Mouse (Mus musculus) layer of hippocampus, adult 9-11 months (tissue): Measurements from ENCODE around the gene C1qtnf4.

Source experiments
- DNase-seq: peaks from one replicate; pipeline ENCODE4 v3.0.0; 2022

C1qtnf4 gene

GRCm38 (mm10) chr2:90885218-90886041 is at the start of gene C1qtnf4:
TSS of gene C1qtnf4 (plus strand) at chr2:90885860.
- no peak for DNase-seq

- DNase-seq, result no peak
These were observed 47.0 kb upstream of the C1qtnf4 start for GRCm38 (mm10) chr2:90838621-90839020.

- DNase-seq, result peak; percentile 76
These were observed 42.0 kb upstream of the C1qtnf4 start for GRCm38 (mm10) chr2:90843666-90844065.

GRCm38 (mm10) chr2:90844262-90844661 is 41.4 kb upstream of the C1qtnf4 start:
- DNase-seq, result no peak

GRCm38 (mm10) chr2:90845234-90845633 is 40.4 kb upstream of the C1qtnf4 start:
- no peak for DNase-seq

GRCm38 (mm10) chr2:90846171-90846570 is 39.5 kb upstream of the C1qtnf4 start:
- no peak for DNase-seq

- no peak for DNase-seq
These were observed 39.1 kb upstream of the C1qtnf4 start for GRCm38 (mm10) chr2:90846597-90846954.

GRCm38 (mm10) chr2:90846955-90847680 is 38.5 kb upstream of the C1qtnf4 start, which contains the start of gene Mtch2:
TSS of gene Mtch2 (plus strand) at chr2:90847155.
- peak; percentile 98 for DNase-seq

GRCm38 (mm10) chr2:90847681-90848050 is 38.0 kb upstream of the C1qtnf4 start:
- DNase-seq, result no peak

GRCm38 (mm10) chr2:90848331-90848730 is 37.3 kb upstream of the C1qtnf4 start:
- DNase-seq, result no peak

GRCm38 (mm10) chr2:90850401-90850800 is 35.3 kb upstream of the C1qtnf4 start:
- DNase-seq, result no peak

- no peak for DNase-seq
These were observed 24.2 kb upstream of the C1qtnf4 start for GRCm38 (mm10) chr2:90861486-90861885.

- no peak for DNase-seq
These were observed 21.5 kb upstream of the C1qtnf4 start for GRCm38 (mm10) chr2:90864184-90864583.

GRCm38 (mm10) chr2:90866524-90866923 is 19.1 kb upstream of the C1qtnf4 start:
- DNase-seq, result peak; percentile 83

- DNase-seq, result peak; percentile 83
These were observed 15.5 kb upstream of the C1qtnf4 start for GRCm38 (mm10) chr2:90870136-90870601.

- DNase-seq, result no peak
These were observed 14.3 kb upstream of the C1qtnf4 start for GRCm38 (mm10) chr2:90871180-90871961.

- no peak for DNase-seq
These were observed 11.6 kb upstream of the C1qtnf4 start for GRCm38 (mm10) chr2:90874025-90874424.

GRCm38 (mm10) chr2:90875239-90875638 is 10.4 kb upstream of the C1qtnf4 start:
- no peak for DNase-seq

- DNase-seq, result no peak
These were observed 7.9 kb upstream of the C1qtnf4 start for GRCm38 (mm10) chr2:90877584-90878259.

GRCm38 (mm10) chr2:90879419-90879818 is 6.2 kb upstream of the C1qtnf4 start:
- no peak for DNase-seq

- DNase-seq, result no peak
These were observed 5.4 kb upstream of the C1qtnf4 start for GRCm38 (mm10) chr2:90880144-90880785.

GRCm38 (mm10) chr2:90881824-90882223 is 3.8 kb upstream of the C1qtnf4 start:
- no peak for DNase-seq
